Mouse (Mus musculus): ENCODE results near the gene 2310034G01Rik. TPM values are rescaled to one million over a fixed set of nuclear protein-coding genes. Genes with fewer than 3 reads are reported as not detected.

2310034G01Rik gene
- polyA plus RNA-seq, 1 experiment = 1.5 TPM

GRCm38 (mm10) chr19:46332721-46333339 lies 17.3 kb downstream of the 2310034G01Rik start:
- WGBS = 79% methylated on average over 7 of the region's 7 CpGs
- no peak overlapping the region for H3K4me3 ChIP-seq (ENCODE audit: insufficient read depth, low read depth, low read length)
- H3K4me1 ChIP-seq (ENCODE audit: control insufficient read depth, insufficient read depth, low read length) = peaks cover 4% of the 10 kb centered on the region; the same call in 1 of the 2 replicates
- TF ChIP-seq POLR2A (IDR thresholded peaks at IDR 0.05; ENCODE audit: low read depth, low read length) = no peak
- no peak for TF ChIP-seq CTCF (conservative IDR thresholded peaks at IDR 0.05; ENCODE audit: insufficient read depth, insufficient read length, low read depth, low read length)
- DNase-seq = no peak
- H3K27ac ChIP-seq (ENCODE audit: insufficient read depth, low read depth, low read length) = no peak overlapping the region
- H3K27me3 ChIP-seq (replicated peaks; ENCODE audit: control insufficient read depth, insufficient read depth, low read length) = no peaks in the 10 kb centered on the region
- no peaks in the 10 kb centered on the region for H3K36me3 ChIP-seq (ENCODE audit: control insufficient read depth, insufficient read depth, low read length)

- 80% methylated on average over 3 of the region's 3 CpGs for WGBS
- DNase-seq = no peak
- Histone ChIP-seq H3K27ac (ENCODE audit: insufficient read depth, low read depth, low read length) (no peak overlapping the region), H3K4me3 (ENCODE audit: insufficient read depth, low read depth, low read length) (no peak overlapping the region), H3K4me1 (ENCODE audit: control insufficient read depth, insufficient read depth, low read length) (peaks cover 3% of the 10 kb centered on the region; the same call in 1 of the 2 replicates), H3K27me3 (replicated peaks; ENCODE audit: control insufficient read depth, insufficient read depth, low read length) (no peaks in the 10 kb centered on the region), H3K36me3 (ENCODE audit: control insufficient read depth, insufficient read depth, low read length) (no peaks in the 10 kb centered on the region)
- TF ChIP-seq POLR2A (IDR thresholded peaks at IDR 0.05; ENCODE audit: low read depth, low read length) (no peak), CTCF (conservative IDR thresholded peaks at IDR 0.05; ENCODE audit: insufficient read depth, insufficient read length, low read depth, low read length) (no peak)
Observed at GRCm38 (mm10) chr19:46331936-46332335, 18.2 kb downstream of the 2310034G01Rik start.

DNA sequence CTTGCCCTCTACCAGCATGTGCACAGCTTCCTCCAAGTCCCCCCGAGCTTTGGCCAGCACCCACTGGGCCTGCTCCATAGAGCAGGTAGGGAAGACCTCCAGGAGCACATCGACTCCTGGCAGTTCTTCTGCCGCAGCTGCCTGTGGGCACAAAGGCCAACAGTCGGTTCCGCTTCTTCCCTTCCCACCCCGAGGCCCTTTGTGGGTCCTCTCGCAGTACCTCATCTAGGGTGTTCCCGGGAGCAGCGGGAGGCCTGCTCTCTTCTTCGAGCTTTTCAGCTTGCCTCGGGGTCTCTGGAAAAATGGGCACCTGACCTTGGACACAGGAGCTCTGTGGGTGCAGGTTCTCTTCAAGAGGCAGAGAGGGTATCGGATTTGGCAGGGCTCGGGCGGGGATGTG lies 18.8 kb downstream of the 2310034G01Rik start:
- 90% methylated on average over 14 of the region's 14 CpGs for WGBS
- no peak for TF ChIP-seq POLR2A (IDR thresholded peaks at IDR 0.05; ENCODE audit: low read depth, low read length)
- TF ChIP-seq CTCF (conservative IDR thresholded peaks at IDR 0.05; ENCODE audit: insufficient read depth, insufficient read length, low read depth, low read length) = no peak
- no peaks in the 10 kb centered on the region for H3K36me3 ChIP-seq (ENCODE audit: control insufficient read depth, insufficient read depth, low read length)

DNA sequence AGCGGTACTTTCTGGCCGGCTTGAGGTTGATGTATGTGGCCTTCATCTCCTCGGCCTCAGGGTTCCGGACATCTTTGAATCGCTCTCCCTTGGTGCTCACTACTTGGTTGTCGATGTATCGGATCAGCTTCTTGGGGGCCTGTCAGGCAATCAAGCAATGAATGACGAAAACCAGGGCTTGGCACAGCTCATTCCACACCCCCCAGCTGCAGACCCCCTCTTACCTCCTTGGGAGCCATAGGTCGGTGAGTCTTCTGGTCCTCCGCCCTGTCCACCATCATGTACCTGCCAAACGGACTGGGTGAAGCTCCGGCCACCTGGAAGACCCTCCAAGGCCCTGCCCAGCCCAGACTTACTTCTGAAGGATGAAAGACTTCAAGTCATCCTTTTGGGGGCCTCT lies 19.4 kb downstream of the 2310034G01Rik start:
- 93% methylated on average over 12 of the region's 12 CpGs for WGBS
- Histone ChIP-seq H3K27me3 (replicated peaks; ENCODE audit: control insufficient read depth, insufficient read depth, low read length) (no peaks in the 10 kb centered on the region), H3K27ac (ENCODE audit: insufficient read depth, low read depth, low read length) (no peak overlapping the region), H3K4me1 (ENCODE audit: control insufficient read depth, insufficient read depth, low read length) (peaks cover 6% of the 10 kb centered on the region; the same call in 1 of the 2 replicates), H3K4me3 (ENCODE audit: insufficient read depth, low read depth, low read length) (no peak overlapping the region), H3K36me3 (ENCODE audit: control insufficient read depth, insufficient read depth, low read length) (no peaks in the 10 kb centered on the region)
- DNase-seq = no peak
- no peak for TF ChIP-seq CTCF (conservative IDR thresholded peaks at IDR 0.05; ENCODE audit: insufficient read depth, insufficient read length, low read depth, low read length)
- TF ChIP-seq POLR2A (IDR thresholded peaks at IDR 0.05; ENCODE audit: low read depth, low read length) = no peak

More for the DNA sequence above, 18.8 kb downstream of the 2310034G01Rik start:
- no peak overlapping the region for H3K27ac ChIP-seq (ENCODE audit: insufficient read depth, low read depth, low read length)
- H3K4me3 ChIP-seq (ENCODE audit: insufficient read depth, low read depth, low read length) = no peak overlapping the region
- H3K27me3 ChIP-seq (replicated peaks; ENCODE audit: control insufficient read depth, insufficient read depth, low read length) = no peaks in the 10 kb centered on the region
- DNase-seq = no peak
- H3K4me1 ChIP-seq (ENCODE audit: control insufficient read depth, insufficient read depth, low read length) = peaks cover 6% of the 10 kb centered on the region; the same call in 1 of the 2 replicates

DNA sequence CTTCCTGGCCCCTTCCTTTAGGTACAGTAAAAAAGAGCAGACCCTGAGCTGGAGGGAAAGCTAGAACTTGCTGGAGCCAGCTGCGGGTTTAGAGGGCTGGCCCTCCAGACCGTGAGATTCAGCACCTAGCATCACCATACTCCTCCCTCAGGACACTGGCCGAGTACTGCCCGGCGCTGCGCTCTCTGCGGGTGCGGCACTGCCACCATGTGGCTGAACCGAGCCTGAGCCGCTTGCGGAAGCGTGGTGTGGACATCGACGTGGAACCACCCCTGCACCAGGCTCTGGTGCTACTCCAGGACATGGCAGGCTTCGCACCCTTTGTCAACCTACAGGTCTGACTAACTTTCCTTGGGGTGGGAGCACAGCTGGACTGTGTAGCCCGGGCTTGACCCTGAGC lies 20.2 kb downstream of the 2310034G01Rik start:
- Histone ChIP-seq H3K4me1 (ENCODE audit: control insufficient read depth, insufficient read depth, low read length) (peaks cover 6% of the 10 kb centered on the region; the same call in 1 of the 2 replicates), H3K4me3 (ENCODE audit: insufficient read depth, low read depth, low read length) (no peak overlapping the region), H3K27ac (ENCODE audit: insufficient read depth, low read depth, low read length) (no peak overlapping the region), H3K27me3 (replicated peaks; ENCODE audit: control insufficient read depth, insufficient read depth, low read length) (no peaks in the 10 kb centered on the region), H3K36me3 (ENCODE audit: control insufficient read depth, insufficient read depth, low read length) (no peaks in the 10 kb centered on the region)
- peak; percentile 89 for DNase-seq
- WGBS = 5% methylated on average over 16 of the region's 16 CpGs
- TF ChIP-seq POLR2A (IDR thresholded peaks at IDR 0.05; ENCODE audit: low read depth, low read length) = no peak
- peak; percentile 95; the same call in 1 of the 2 replicates for TF ChIP-seq CTCF (conservative IDR thresholded peaks at IDR 0.05; ENCODE audit: insufficient read depth, insufficient read length, low read depth, low read length)

DNA sequence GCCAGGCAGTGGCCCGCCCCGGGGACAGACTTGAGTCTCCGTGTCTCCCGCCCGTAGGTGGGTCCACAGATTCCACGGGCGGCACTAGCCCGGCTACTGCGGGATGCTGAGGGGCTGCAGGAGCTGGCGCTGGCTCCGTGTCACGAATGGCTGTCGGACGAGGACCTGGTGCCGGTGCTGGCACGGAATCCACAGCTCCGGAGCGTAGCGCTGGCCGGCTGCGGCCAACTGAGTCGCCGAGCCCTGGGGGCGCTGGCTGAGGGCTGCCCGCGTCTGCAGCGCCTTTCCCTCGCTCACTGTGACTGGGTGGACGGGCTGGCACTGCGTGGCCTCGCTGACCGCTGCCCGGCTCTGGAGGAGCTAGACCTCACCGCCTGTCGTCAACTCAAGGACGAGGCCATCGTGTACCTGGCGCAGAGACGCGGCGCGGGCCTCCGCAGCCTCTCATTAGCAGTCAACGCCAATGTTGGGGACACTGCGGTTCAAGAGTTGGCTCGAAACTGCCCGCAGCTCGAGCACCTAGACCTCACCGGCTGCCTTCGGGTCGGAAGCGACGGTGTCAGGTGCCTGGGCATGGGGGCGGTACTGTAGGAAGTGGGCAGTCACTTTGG lies 21.0 kb downstream of the 2310034G01Rik start:
- Histone ChIP-seq H3K4me1 (ENCODE audit: control insufficient read depth, insufficient read depth, low read length) (peaks cover 6% of the 10 kb centered on the region; the same call in 1 of the 2 replicates), H3K36me3 (ENCODE audit: control insufficient read depth, insufficient read depth, low read length) (no peaks in the 10 kb centered on the region), H3K27me3 (replicated peaks; ENCODE audit: control insufficient read depth, insufficient read depth, low read length) (no peaks in the 10 kb centered on the region), H3K4me3 (ENCODE audit: insufficient read depth, low read depth, low read length) (peak overlapping the region; percentile 72), H3K27ac (ENCODE audit: insufficient read depth, low read depth, low read length) (peak overlapping the region; percentile 24)
- WGBS = 2% methylated on average over 54 of the region's 54 CpGs
- peak; percentile 29 for DNase-seq
- no peak for TF ChIP-seq CTCF (conservative IDR thresholded peaks at IDR 0.05; ENCODE audit: insufficient read depth, insufficient read length, low read depth, low read length)
- no peak for TF ChIP-seq POLR2A (IDR thresholded peaks at IDR 0.05; ENCODE audit: low read depth, low read length)

Data from kidney, adult 2 months (tissue).